Mouse (Mus musculus): ENCODE results near the gene Nt5c2.

- no peak for TF ChIP-seq CTCF (IDR thresholded peaks at IDR 0.05; ENCODE audit: low read depth, low read length)
- no peak for TF ChIP-seq POLR2AphosphoS5 (IDR thresholded peaks at IDR 0.05; ENCODE audit: insufficient replicate concordance, low read depth, low read length)
- TF ChIP-seq GATA2 (IDR thresholded peaks at IDR 0.05; ENCODE audit: borderline replicate concordance, low read depth, low read length): no peak
- no peak for TF ChIP-seq GATA1 (IDR thresholded peaks at IDR 0.05; ENCODE audit: borderline replicate concordance, low read length)
- no peak for TF ChIP-seq TAL1 (conservative IDR thresholded peaks at IDR 0.05; ENCODE audit: low read depth, low read length)
Measured at GRCm38 (mm10) chr19:46961652-46962051, 53.3 kb downstream of the Nt5c2 start.
